Mouse (Mus musculus) hindbrain, embryonic 14.5 days (tissue): ENCODE data around the gene Bbs9. TPM values are rescaled to one million over a fixed set of nuclear protein-coding genes. Genes with fewer than 3 reads are reported as not detected.

Experiments
- ATAC-seq: fragments of 200-750 bp; cut with Nextera tagmentation; 2 replicates; pipeline ENCODE4 v1.8.0; 2017; ENCODE audit warnings: moderate number of reproducible peaks, mild to moderate bottlenecking, moderate TSS enrichment, moderate library complexity; ENCODE audit not compliant: low FRiP score
- DNase-seq: peaks from one replicate; pipeline ENCODE4 v3.0.0-alpha.2; 2015; ENCODE audit warnings: low spot score
- H3K27ac ChIP-seq: fragments of 300-500 bp; sonication (generic); 2 replicates; pipeline ENCODE4 v1.5.1; 2014; ENCODE audit warnings: mild to moderate bottlenecking, moderate library complexity
- H3K27me3 ChIP-seq: fragments of 300-500 bp; sonication (generic); 2 replicates; pipeline ENCODE4 v1.6.1; 2014; ENCODE audit warnings: mild to moderate bottlenecking, low read length, mixed read lengths; ENCODE audit not compliant: control insufficient read depth, insufficient read depth
- H3K36me3 ChIP-seq: fragments of 300-500 bp; sonication (generic); replicated peaks from 2 replicates; pipeline ENCODE4 v1.6.1; 2014; ENCODE audit not compliant: control insufficient read depth, insufficient read depth
- H3K4me1 ChIP-seq: fragments of 300-500 bp; sonication (generic); replicated peaks from 2 replicates; pipeline ENCODE4 v1.6.1; 2014; ENCODE audit warnings: antibody characterized with exemption, low read length, mixed read lengths; ENCODE audit not compliant: control insufficient read depth, insufficient read depth
- H3K4me2 ChIP-seq: fragments of 300-500 bp; sonication (generic); replicated peaks from 2 replicates; pipeline ENCODE4 v1.6.1; 2014; ENCODE audit warnings: mild to moderate bottlenecking, moderate library complexity
- H3K4me3 ChIP-seq: fragments of 300-500 bp; sonication (generic); replicated peaks from 2 replicates; pipeline ENCODE4 v1.5.1; 2014; ENCODE audit warnings: mild to moderate bottlenecking, low read length
- H3K9ac ChIP-seq: fragments of 300-500 bp; sonication (generic); 2 replicates; pipeline ENCODE4 v1.6.1; 2014
- H3K9me3 ChIP-seq: fragments of 300-500 bp; sonication (generic); 2 replicates; pipeline ENCODE4 v1.6.1; 2016; ENCODE audit warnings: low read length; ENCODE audit not compliant: control insufficient read depth
- WGBS: fragments of 180-500 bp; shearing (Covaris S2); extraction: QIAGEN DNeasy Blood & Tissue Kit; methylation state at CpG from one replicate; pipeline ENCODE4 v1.1.7; 2014; 5-methylcytosine and 5-hydroxymethylcytosine counted together
- polyA plus RNA-seq: library from polyadenylated mRNA; unstranded; fragments of >200 nt; fragmentation: Nextera tagmentation; extraction: Ambion mirVana; gene quantifications from 2 replicates; pipeline ENCODE4 v1.2.1, GENCODE M21; 2014

The Bbs9 gene
- polyA plus RNA-seq, 1 experiment from 2014 or later: 20.0 TPM

GRCm38 (mm10) chr9:22754081-22754672 is 278.7 kb downstream of the Bbs9 start:
- no peaks in the 10 kb centered on the region for H3K4me1 ChIP-seq
- no peak overlapping the region for H3K27ac ChIP-seq
- H3K4me3 ChIP-seq: no peak overlapping the region
- 73% methylated on average over 6 of the region's 6 CpGs for WGBS
- ATAC-seq: no peak
- DNase-seq: no peak
- H3K4me2 ChIP-seq: no peak overlapping the region
- no peaks in the 10 kb centered on the region for H3K9me3 ChIP-seq
- H3K27me3 ChIP-seq: no peaks in the 10 kb centered on the region
- H3K9ac ChIP-seq: no peak overlapping the region
- H3K36me3 ChIP-seq: no peaks in the 10 kb centered on the region

GRCm38 (mm10) chr9:22758487-22758886 is 283.0 kb downstream of the Bbs9 start:
- Histone ChIP-seq H3K27ac (no peak overlapping the region), H3K27me3 (no peaks in the 10 kb centered on the region), H3K4me2 (no peak overlapping the region), H3K9me3 (no peaks in the 10 kb centered on the region), H3K4me1 (no peaks in the 10 kb centered on the region), H3K9ac (no peak overlapping the region), H3K4me3 (no peak overlapping the region), H3K36me3 (no peaks in the 10 kb centered on the region)
- ATAC-seq (no peak), DNase-seq (no peak)
- 77% methylated on average over 3 of the region's 3 CpGs for WGBS

- Histone ChIP-seq H3K27ac (no peak overlapping the region), H3K4me1 (no peaks in the 10 kb centered on the region), H3K4me3 (no peak overlapping the region), H3K27me3 (no peaks in the 10 kb centered on the region), H3K9ac (no peak overlapping the region), H3K9me3 (no peaks in the 10 kb centered on the region), H3K4me2 (no peak overlapping the region), H3K36me3 (no peaks in the 10 kb centered on the region)
- WGBS: 59% methylated on average over 3 of the region's 3 CpGs
- ATAC-seq (no peak), DNase-seq (no peak)
Observed at GRCm38 (mm10) chr9:22759241-22759640, 283.7 kb downstream of the Bbs9 start.

GRCm38 (mm10) chr9:22760376-22760775 is 284.9 kb downstream of the Bbs9 start:
- no peaks in the 10 kb centered on the region for H3K9me3 ChIP-seq
- no peaks in the 10 kb centered on the region for H3K36me3 ChIP-seq
- DNase-seq (no peak), ATAC-seq (no peak)
- H3K27ac ChIP-seq: no peak overlapping the region
- no peaks in the 10 kb centered on the region for H3K4me1 ChIP-seq
- H3K4me2 ChIP-seq: no peak overlapping the region
- H3K4me3 ChIP-seq: no peak overlapping the region
- H3K9ac ChIP-seq: no peak overlapping the region
- H3K27me3 ChIP-seq: no peaks in the 10 kb centered on the region
- 64% methylated on average over 4 of the region's 4 CpGs for WGBS

- Histone ChIP-seq H3K4me3 (no peak overlapping the region), H3K27me3 (no peaks in the 10 kb centered on the region), H3K36me3 (no peaks in the 10 kb centered on the region), H3K4me2 (no peak overlapping the region), H3K9me3 (no peaks in the 10 kb centered on the region), H3K4me1 (no peaks in the 10 kb centered on the region), H3K9ac (no peak overlapping the region), H3K27ac (no peak overlapping the region)
- DNase-seq: no peak
- ATAC-seq: no peak
- WGBS: 86% methylated on average over 8 of the region's 8 CpGs
Observed at GRCm38 (mm10) chr9:22761487-22761886, 286.0 kb downstream of the Bbs9 start.

- no peak overlapping the region for H3K9ac ChIP-seq
- DNase-seq (no peak), ATAC-seq (no peak)
- no peaks in the 10 kb centered on the region for H3K9me3 ChIP-seq
- WGBS: 85% methylated on average over 4 of the region's 4 CpGs
- no peaks in the 10 kb centered on the region for H3K4me1 ChIP-seq
- no peak overlapping the region for H3K27ac ChIP-seq
- H3K4me2 ChIP-seq: no peak overlapping the region
- H3K4me3 ChIP-seq: no peak overlapping the region
- no peaks in the 10 kb centered on the region for H3K36me3 ChIP-seq
- H3K27me3 ChIP-seq: no peaks in the 10 kb centered on the region
Observed at GRCm38 (mm10) chr9:22765618-22766220, 290.2 kb downstream of the Bbs9 start.

- no peak for DNase-seq
- WGBS: 93% methylated on average over 5 of the region's 5 CpGs
- Histone ChIP-seq H3K27ac (no peak overlapping the region), H3K4me1 (no peaks in the 10 kb centered on the region), H3K4me2 (no peak overlapping the region), H3K36me3 (no peaks in the 10 kb centered on the region), H3K9ac (no peak overlapping the region), H3K27me3 (no peaks in the 10 kb centered on the region), H3K9me3 (no peaks in the 10 kb centered on the region), H3K4me3 (no peak overlapping the region)
- no peak for ATAC-seq
Observed at GRCm38 (mm10) chr9:22767154-22767553, 291.6 kb downstream of the Bbs9 start.

- no peaks in the 10 kb centered on the region for H3K36me3 ChIP-seq
- no peaks in the 10 kb centered on the region for H3K4me1 ChIP-seq
- no peak overlapping the region for H3K27ac ChIP-seq
- no peak overlapping the region for H3K4me2 ChIP-seq
- no peak overlapping the region for H3K9ac ChIP-seq
- H3K27me3 ChIP-seq: no peaks in the 10 kb centered on the region
- DNase-seq (no peak), ATAC-seq (no peak)
- 71% methylated on average over 3 of the region's 3 CpGs for WGBS
- H3K9me3 ChIP-seq: no peaks in the 10 kb centered on the region
- no peak overlapping the region for H3K4me3 ChIP-seq
Observed at GRCm38 (mm10) chr9:22767860-22768259, 292.3 kb downstream of the Bbs9 start.

GRCm38 (mm10) chr9:22771785-22772184 is 296.3 kb downstream of the Bbs9 start:
- WGBS: 91% methylated on average over 3 of the region's 3 CpGs

More at GRCm38 (mm10) chr9:22771785-22772184, 296.3 kb downstream of the Bbs9 start:
- Histone ChIP-seq H3K27ac (no peak overlapping the region), H3K9me3 (no peaks in the 10 kb centered on the region), H3K9ac (no peak overlapping the region), H3K27me3 (no peaks in the 10 kb centered on the region), H3K4me3 (no peak overlapping the region), H3K36me3 (no peaks in the 10 kb centered on the region), H3K4me2 (no peak overlapping the region), H3K4me1 (no peaks in the 10 kb centered on the region)
- no peak for DNase-seq
- no peak for ATAC-seq
